In genomic region chr9:44477339-44478228, GRCm38 (mm10) we compare ENCODE assay signal across 8 mouse cellular contexts. TPM values are rescaled to one million over a fixed set of nuclear protein-coding genes. Genes with fewer than 3 reads are reported as not detected.
DNase-seq lines count a peak whose midpoint lies in the region; ATAC-seq and TF ChIP-seq lines count a peak whose summit lies in the region.

No protein-coding gene starts in this region.

- WGBS in forebrain, embryonic 13.5 days = 5% methylated on average over 24 of the region's 24 CpGs
- 7% methylated on average over 24 of the region's 24 CpGs for WGBS in hindbrain, postnatal 0 days
- WGBS in liver, embryonic 15.5 days (ENCODE audit: insufficient replicate concordance) = 3% methylated on average over 24 of the region's 24 CpGs

- no peaks in the 10 kb centered on the region for H3K27me3 ChIP-seq in forebrain, embryonic 13.5 days
- H3K27me3 ChIP-seq in hindbrain, postnatal 0 days (ENCODE audit: insufficient read depth, low read length) = no peaks in the 10 kb centered on the region
- H3K27me3 ChIP-seq in liver, embryonic 15.5 days = peaks cover 54% of the 10 kb centered on the region

- TF ChIP-seq CTCF in hindbrain, postnatal 0 days (IDR thresholded peaks at IDR 0.05; ENCODE audit: low read depth) = peak; percentile 93

- peak; percentile 21 for DNase-seq in ovary, postnatal 10 days (ENCODE audit: low spot score)
- DNase-seq in ovary, adult 18-20 months (ENCODE audit: low spot score) = no peak
- DNase-seq in c-Kit-positive CD71-positive TER-119-negative erythroid progenitor cells, embryonic 14.5 days (ENCODE audit: low read depth) = peak; percentile 65
- DNase-seq in hindbrain, postnatal 0 days (ENCODE audit: low spot score) = peak; percentile 89
- DNase-seq in natural killer cell, adult 2 months (ENCODE audit: low spot score in 2 of 2) = peak; percentile 52 to 65
- DNase-seq in frontal cortex, postnatal 14 days (ENCODE audit: low spot score in 2 of 2) = no peak

- peak overlapping the region; percentile 82 for H3K9ac ChIP-seq in forebrain, embryonic 13.5 days
- peak overlapping the region; percentile 74 for H3K9ac ChIP-seq in hindbrain, postnatal 0 days (replicated peaks; ENCODE audit: low read length)
- no peak overlapping the region for H3K9ac ChIP-seq in liver, embryonic 15.5 days

- H3K4me3 ChIP-seq in forebrain, embryonic 13.5 days = peak overlapping the region; percentile 72
- H3K4me3 ChIP-seq in hindbrain, postnatal 0 days (ENCODE audit: low read length) = peak overlapping the region; percentile 79
- peak overlapping the region; percentile 53 for H3K4me3 ChIP-seq in liver, embryonic 15.5 days (replicated peaks)

- H3K4me1 ChIP-seq in forebrain, embryonic 13.5 days = peaks cover 31% of the 10 kb centered on the region
- H3K4me1 ChIP-seq in hindbrain, postnatal 0 days (ENCODE audit: insufficient read depth, low read length) = 0 out of 2 replicates have a peak, but pooled peaks cover 7% of the 10 kb centered on the region
- peaks cover 38% of the 10 kb centered on the region for H3K4me1 ChIP-seq in liver, embryonic 15.5 days (replicated peaks)

- no peaks in the 10 kb centered on the region for H3K36me3 ChIP-seq in forebrain, embryonic 13.5 days (ENCODE audit: poor library complexity, severe bottlenecking)
- H3K36me3 ChIP-seq in hindbrain, postnatal 0 days (ENCODE audit: insufficient read depth, low read length) = no peaks in the 10 kb centered on the region
- no peaks in the 10 kb centered on the region for H3K36me3 ChIP-seq in liver, embryonic 15.5 days (replicated peaks)

- H3K4me2 ChIP-seq in forebrain, embryonic 13.5 days = peak overlapping the region; percentile 93
- peak overlapping the region; percentile 78 for H3K4me2 ChIP-seq in hindbrain, postnatal 0 days (ENCODE audit: low read depth, low read length)
- peak overlapping the region; percentile 81 for H3K4me2 ChIP-seq in liver, embryonic 15.5 days

- H3K27ac ChIP-seq in forebrain, embryonic 13.5 days = peak overlapping the region; percentile 98
- peak overlapping the region; percentile 95 for H3K27ac ChIP-seq in hindbrain, postnatal 0 days
- H3K27ac ChIP-seq in liver, embryonic 15.5 days (replicated peaks) = no peak overlapping the region

- no peak for ATAC-seq in forebrain, embryonic 13.5 days
- no peak for ATAC-seq in hindbrain, postnatal 0 days
- ATAC-seq in liver, embryonic 15.5 days (ENCODE audit: insufficient read depth) = no peak

- no peaks in the 10 kb centered on the region for H3K9me3 ChIP-seq in forebrain, embryonic 13.5 days (replicated peaks)
- H3K9me3 ChIP-seq in hindbrain, postnatal 0 days (ENCODE audit: low read length) = no peaks in the 10 kb centered on the region
- H3K9me3 ChIP-seq in liver, embryonic 15.5 days (replicated peaks) = no peaks in the 10 kb centered on the region

RNA-seq across cellular contexts. Expression of gene Bcl9l, which starts 5.0 kb away (rescaled TPM):
- polyA plus RNA-seq in forebrain, embryonic 13.5 days (2015; fragmentation: Nextera tagmentation; extraction: Ambion mirVana) = 8.6 and 9.1 TPM in 2 replicates
- 32.7 and 44.5 TPM in 2 replicates for total RNA-seq in hindbrain, postnatal 0 days (2014; rRNA removed)
- polyA plus RNA-seq in hindbrain, postnatal 0 days (2015; fragmentation: Nextera tagmentation; extraction: Ambion mirVana) = 7.8 and 8.4 TPM in 2 replicates
- 1.9 and 2.3 TPM in 2 replicates for polyA plus RNA-seq in liver, embryonic 15.5 days (2015; fragmentation: Nextera tagmentation; extraction: Ambion mirVana)

RNA-seq across cellular contexts. Expression of gene Upk2, which starts 22.8 kb away (rescaled TPM):
- polyA plus RNA-seq in forebrain, embryonic 13.5 days (2015; fragmentation: Nextera tagmentation; extraction: Ambion mirVana) = not detected in 2 replicates
- total RNA-seq in hindbrain, postnatal 0 days (2014; rRNA removed) = not detected in 2 replicates
- polyA plus RNA-seq in hindbrain, postnatal 0 days (2015; fragmentation: Nextera tagmentation; extraction: Ambion mirVana) = not detected in 2 replicates
- not detected in 2 replicates for polyA plus RNA-seq in liver, embryonic 15.5 days (2015; fragmentation: Nextera tagmentation; extraction: Ambion mirVana)

RNA-seq across cellular contexts. Expression of gene Foxr1, which starts 36.6 kb away (rescaled TPM):
- not detected in 2 replicates for polyA plus RNA-seq in forebrain, embryonic 13.5 days (2015; fragmentation: Nextera tagmentation; extraction: Ambion mirVana)
- total RNA-seq in hindbrain, postnatal 0 days (2014; rRNA removed) = not detected in 2 replicates
- polyA plus RNA-seq in hindbrain, postnatal 0 days (2015; fragmentation: Nextera tagmentation; extraction: Ambion mirVana) = not detected in 2 replicates
- 0.06 TPM in 1 of 2 replicates, not detected in the other for polyA plus RNA-seq in liver, embryonic 15.5 days (2015; fragmentation: Nextera tagmentation; extraction: Ambion mirVana)

RNA-seq across cellular contexts. Expression of gene Ccdc84, which starts 59.2 kb away (rescaled TPM):
- polyA plus RNA-seq in forebrain, embryonic 13.5 days (2015; fragmentation: Nextera tagmentation; extraction: Ambion mirVana) = 29.1 and 30.3 TPM in 2 replicates
- total RNA-seq in hindbrain, postnatal 0 days (2014; rRNA removed) = 14.7 and 23.6 TPM in 2 replicates
- 26.0 and 31.1 TPM in 2 replicates for polyA plus RNA-seq in hindbrain, postnatal 0 days (2015; fragmentation: Nextera tagmentation; extraction: Ambion mirVana)
- polyA plus RNA-seq in liver, embryonic 15.5 days (2015; fragmentation: Nextera tagmentation; extraction: Ambion mirVana) = 12.6 and 13.6 TPM in 2 replicates

Comparison
In these comparisons a context has a peak if more than half of its experiments do, and no peak if none do; other contexts are left out.
1. DNase-seq: peak in ovary, postnatal 10 days (single experiment), c-Kit-positive CD71-positive TER-119-negative erythroid progenitor cells, embryonic 14.5 days (single experiment), hindbrain, postnatal 0 days (single experiment) and natural killer cell, adult 2 months (2 of 2); none in ovary, adult 18-20 months (single experiment) and frontal cortex, postnatal 14 days (0 of 2).
2. Peak in every context shown above with its lines, with median percentiles within 50 percentile points of each other: H3K4me2 ChIP-seq and H3K4me3 ChIP-seq.